Mouse (Mus musculus) frontal cortex, postnatal 25 days (tissue): Measurements from ENCODE around the gene Fam241b.

Source experiments
- DNase-seq, 2 experiments: peaks; one replicate each; pipeline ENCODE4 v3.0.0; 2022; ENCODE audit warnings: low spot score in 2 of 2

Fam241b gene

DNA sequence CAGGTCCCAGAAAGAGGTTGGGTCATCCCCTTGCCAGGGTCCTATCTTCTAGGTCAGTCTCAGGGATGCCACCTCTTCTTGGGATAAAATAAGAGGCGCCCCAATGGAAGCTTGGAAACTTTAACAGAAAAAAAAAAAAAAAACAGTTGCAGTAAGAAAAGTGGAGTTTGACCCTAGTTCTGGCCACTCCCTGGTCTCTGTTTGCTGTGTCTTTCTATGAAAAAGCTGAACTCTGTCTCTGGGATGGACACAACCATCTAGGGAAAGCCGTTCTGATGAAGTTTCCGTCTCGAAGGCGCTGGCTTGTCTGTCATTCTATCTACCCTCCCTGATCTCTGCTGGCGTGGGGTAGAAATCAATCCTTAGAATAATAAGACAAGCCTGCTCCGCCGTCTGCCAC lies 73.1 kb downstream of the Fam241b start:
- DNase-seq = no peak

DNA sequence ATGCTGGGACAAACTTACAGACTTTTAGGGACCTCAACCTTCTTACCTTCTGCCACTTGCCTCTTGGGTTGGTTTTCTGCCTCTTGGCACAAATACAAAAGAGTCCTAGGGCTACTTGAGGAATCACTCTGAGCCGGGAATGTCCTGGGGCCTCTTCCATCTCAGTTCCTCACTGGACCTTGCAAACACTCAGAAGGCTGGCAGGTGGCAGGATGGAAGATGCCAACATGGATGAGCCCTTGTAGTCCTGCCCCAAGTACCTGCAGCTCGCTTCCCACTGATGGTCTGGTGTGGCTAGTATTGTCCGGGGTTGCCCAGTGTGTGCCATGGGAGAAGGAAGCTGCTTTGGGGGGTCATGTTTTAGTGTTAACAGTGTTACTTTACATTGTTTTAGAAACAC lies 73.8 kb downstream of the Fam241b start:
- no peak for DNase-seq

DNA sequence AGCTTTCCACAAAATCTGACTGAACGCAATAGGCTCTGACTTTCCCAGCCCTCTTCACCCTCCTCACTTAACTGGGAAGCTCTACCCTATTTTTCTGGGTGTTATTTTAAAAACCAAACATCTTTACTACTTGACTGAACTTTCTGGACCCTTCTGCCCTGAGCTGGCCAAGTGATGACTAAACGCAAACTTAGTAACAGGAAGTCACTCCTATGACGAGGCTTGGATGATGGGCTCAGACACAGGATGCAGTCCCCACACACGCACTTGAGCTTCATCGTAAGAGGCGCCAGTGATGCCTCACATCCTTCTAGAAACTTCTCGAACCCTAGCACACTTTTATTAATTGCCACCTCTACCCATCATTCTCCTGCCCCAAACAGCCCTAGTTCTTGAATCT lies 74.3 kb downstream of the Fam241b start:
- no peak for DNase-seq

DNA sequence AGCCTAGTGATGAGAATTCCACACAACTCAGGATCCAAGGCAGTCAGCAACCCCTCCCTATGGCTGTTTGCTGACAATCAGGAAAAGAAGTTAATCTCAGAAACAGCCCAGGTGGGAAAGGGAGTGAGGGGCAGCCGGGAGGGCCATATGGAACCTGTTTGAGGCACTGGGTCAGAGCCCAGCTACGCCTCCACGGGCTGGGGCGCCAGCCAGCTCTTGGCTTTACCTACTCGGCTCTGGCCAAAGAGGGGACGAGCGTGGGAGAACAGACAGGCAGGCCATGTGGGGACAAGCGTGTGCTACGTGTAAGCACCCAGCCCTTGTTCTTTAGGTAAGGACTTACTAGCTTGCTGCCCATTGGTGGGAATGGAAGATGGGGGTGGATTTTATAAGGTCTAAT lies 75.2 kb downstream of the Fam241b start:
- no peak for DNase-seq

DNA sequence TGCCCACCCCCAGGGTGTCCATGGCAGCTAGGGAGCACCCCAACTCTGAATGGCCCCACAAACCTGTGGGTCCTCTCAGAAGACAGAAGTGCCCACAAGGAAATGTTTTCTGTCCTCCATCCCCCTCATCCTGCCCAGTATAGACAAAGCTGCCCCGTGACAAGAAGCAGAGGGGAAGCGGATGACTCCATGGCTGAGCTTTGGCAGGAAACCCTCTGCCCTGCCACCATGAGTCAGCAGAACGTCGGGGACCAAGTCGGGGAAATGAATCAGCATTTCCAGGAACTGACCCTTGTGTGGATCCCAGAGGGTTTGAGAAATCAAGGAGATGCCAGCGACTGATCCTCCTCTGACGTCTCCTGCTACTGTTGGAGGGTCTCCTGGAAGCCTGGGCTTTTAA lies 77.5 kb downstream of the Fam241b start:
- no peak for DNase-seq

DNA sequence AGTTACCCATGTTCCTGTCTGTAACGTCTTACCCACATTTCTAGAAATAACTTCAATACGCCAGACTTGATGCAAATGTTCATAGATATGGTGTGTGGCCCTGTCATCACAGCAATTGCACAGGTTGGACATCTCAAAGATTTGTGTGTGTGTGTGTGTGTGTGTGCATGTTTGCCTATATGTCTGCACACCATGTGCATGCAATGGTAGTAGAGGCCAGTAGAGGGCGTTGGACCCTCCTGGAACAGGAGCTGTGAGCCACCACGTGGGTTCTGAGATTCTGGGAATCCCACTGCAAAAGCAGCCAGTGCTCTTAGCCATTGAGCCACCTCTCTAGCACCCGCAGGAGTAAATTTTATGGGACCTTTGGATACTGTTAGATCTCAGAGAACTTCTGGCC lies 80.9 kb downstream of the Fam241b start:
- DNase-seq = no peak

DNA sequence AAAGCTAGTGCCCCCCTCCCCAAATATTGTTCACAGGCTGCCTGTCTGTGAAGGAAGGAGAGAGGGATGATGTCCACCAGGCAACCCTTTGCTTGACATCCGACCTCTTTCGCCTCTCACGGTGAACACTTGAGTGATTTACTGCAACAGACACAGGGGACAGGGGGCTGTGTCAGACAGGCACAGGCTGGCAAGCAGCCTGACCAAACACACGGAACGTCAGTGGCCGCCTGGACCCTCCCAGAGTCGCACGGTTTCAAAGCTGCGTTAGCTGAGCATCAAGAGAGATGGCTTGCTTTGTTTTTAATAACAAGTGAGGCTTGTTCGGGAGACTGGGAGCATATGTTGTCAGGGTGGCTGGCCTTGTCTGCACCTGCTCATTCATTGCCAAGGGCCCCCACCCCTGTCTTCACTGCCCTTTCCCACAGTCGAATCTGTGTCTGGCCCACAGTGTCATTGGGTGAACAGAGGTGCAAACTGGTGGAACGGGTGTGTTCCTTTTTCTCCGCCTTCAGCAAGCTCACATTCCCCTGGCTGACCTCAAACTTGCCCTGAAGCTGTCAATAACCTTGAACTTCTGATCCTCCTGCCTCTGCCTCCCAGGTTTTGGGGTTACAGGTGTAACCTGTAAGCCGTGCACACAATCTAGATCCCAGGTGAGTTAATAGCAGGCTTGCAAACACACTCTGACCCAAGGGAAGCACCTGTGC lies 82.6 kb downstream of the Fam241b start:
- DNase-seq = no peak

DNA sequence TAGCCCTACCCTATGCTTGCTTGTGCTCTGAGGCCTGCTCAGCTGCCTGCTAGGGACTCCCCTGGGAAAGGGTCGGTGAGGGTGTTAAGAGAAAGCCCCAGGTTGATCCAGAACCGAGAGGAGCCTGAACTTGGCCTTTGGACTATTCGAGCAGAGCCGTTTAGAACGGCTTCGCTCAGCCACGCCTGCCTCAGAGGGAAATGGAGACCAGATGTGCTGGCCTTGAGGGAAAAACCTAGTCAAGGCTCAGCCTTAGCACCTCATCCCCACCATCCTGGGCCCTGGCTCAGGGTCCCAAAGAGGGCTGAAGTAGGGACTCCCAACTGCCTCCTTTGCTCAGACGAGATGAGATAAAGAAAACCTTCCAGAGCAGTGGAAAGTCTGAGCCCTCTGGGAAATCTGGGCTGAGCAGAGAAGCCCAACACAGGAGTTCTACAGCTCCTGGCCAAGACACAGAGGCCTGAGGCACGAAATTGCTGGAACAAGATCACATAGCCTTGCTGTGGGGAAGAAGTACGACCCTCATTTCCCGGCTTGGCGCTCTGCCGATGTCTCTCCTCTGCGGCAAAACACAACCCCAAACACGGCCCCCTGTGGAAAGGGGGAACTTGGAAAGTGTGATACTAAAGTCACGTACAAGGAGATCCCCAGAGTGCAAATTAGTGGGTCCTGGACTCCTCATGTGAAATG lies 83.4 kb downstream of the Fam241b start:
- no peak for DNase-seq

DNA sequence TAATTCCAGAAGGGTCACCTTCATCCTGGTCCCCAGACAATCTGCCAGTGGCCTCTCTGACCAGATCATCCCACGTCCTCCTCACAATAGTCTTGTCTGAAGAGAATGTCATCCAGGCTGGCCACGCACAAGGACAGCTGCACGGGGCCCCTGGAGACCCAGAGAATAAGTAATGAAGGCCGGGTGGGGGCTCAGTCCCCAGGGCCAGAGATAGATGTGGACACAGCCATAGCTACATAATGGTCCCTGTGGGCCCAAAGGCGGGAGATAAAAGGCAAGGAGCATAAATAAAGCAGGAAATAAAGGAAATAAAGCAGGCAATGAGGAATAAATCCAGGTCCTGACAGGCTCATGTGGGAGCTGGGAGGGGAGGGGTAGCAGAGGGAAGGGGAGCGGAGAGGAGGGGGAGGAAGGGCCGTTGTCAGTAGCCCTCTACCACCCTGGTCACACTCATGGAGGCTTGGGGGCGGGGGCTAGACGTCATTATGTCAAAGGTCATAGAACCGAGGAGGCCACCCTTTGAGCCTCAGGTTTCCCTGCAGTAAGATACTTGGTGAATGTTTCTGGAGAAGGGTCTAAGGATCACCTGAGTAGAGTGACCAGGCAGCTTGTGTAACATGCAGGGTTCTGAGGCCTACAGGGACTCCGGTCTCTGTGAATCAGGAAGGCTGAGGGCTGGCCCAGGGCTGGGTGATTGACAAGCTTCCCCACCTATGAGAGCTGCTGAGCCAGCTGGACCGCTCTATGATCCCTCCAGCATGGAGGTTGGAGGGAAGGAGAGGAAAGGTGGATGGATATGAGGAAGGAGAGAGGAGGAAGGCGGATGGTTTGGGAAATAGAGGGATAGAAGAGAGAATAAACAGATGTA lies 85.0 kb downstream of the Fam241b start:
- DNase-seq = no peak
